Mouse (Mus musculus) left cerebral cortex, postnatal 36 days (tissue): ENCODE results near the gene Huwe1. TPM values are rescaled to one million over a fixed set of nuclear protein-coding genes. Genes with fewer than 3 reads are reported as not detected.
A peak's percentile ranks its signal among the peaks of the same experiment; 100 is the strongest.

Experiments
- DNase-seq, 2 experiments: peaks; one replicate each; pipeline ENCODE4 v3.0.0; 2021 to 2022; ENCODE audit warnings: low spot score in 2 of 2, mixed read lengths in 1 of 2
- intact Hi-C: fragments of 180-260 bp; cut with DNase I; formaldehyde crosslinking; loops from one replicate; pipeline ENCODE4 v1.15.1; 2025
- microRNA-seq: library from miRNA; unstranded; fragments of <30 nt; microRNA quantifications from one replicate; pipeline ENCODE4 v1.2.0, GENCODE M21; 2022
- total RNA-seq, 2 experiments: library from RNA; stranded (reverse); gene quantifications; 2 replicates each; pipeline ENCODE4 v1.2.3; 2021

Huwe1 gene
- total RNA-seq, 2 experiments from 2014 or later = 258 to 308 TPM

- intact Hi-C loops = loop anchor here (5.0 kb wide), 2 partner anchors 70 to 200 kb away; partner anchors contain the start of genes Ribc1 and Smc1a
- no peak for DNase-seq
Measured at GRCm38 (mm10) chrX:151946986-151947385, 146.4 kb downstream of the Huwe1 start.

GRCm38 (mm10) chrX:151947781-151948180 is 147.2 kb downstream of the Huwe1 start:
- DNase-seq = no peak
- intact Hi-C loops = loop anchor here (5.0 kb wide), 2 partner anchors 70 to 200 kb away; partner anchors contain the start of genes Ribc1 and Smc1a

- intact Hi-C loops = no loop called here
- no peak for DNase-seq
Measured at GRCm38 (mm10) chrX:151950231-151950630, 149.6 kb downstream of the Huwe1 start.

DNA sequence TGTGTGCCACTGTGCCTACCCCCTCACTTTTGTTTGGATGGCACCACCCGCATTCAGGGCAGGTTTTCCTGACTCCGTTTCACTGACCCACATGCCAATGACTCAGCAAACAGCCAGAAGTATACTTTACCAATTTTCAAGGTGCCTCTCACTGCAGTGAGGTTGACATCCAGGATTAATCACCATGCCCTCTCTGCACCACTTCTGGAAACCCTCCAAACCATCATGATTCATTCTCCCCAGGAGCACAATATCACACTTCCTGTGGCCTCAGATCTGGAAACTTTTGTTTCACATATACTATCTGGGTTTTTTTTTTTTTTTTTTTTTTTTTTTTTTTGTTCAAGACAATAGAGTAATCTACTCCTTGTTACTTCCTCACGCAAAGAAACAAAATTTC is 150.6 kb downstream of the Huwe1 start:
- intact Hi-C loops = no loop called here
- no peak for DNase-seq

Small RNA genes within 50 kb of the gene (microRNA-seq; reads per million reads assigned to microRNA genes)
- gene Mir3113 (not detected), gene Mir98 (4,127 reads per million, percentile 90 among the genes with 10 or more reads in this experiment), gene Mirlet7f-2 (3,749 reads per million, percentile 90 among the genes with 10 or more reads in this experiment)

Other genes with a start within 250 kb of the Huwe1 start
- gene Hsd17b10, start 201.0 kb downstream of the Huwe1 start, total RNA-seq = 10 to 100 TPM; 40.2 to 42.0 TPM
- gene Ribc1, start 215.5 kb downstream of the Huwe1 start, total RNA-seq = under 1 TPM; 0.27 to 0.49 TPM
- gene Smc1a, start 215.6 kb downstream of the Huwe1 start, total RNA-seq = 10 to 100 TPM; 45.2 to 51.3 TPM